Mouse (Mus musculus) gastrocnemius, postnatal 14 days (tissue): ENCODE data around the gene Cxcl17. TPM values are rescaled to one million over a fixed set of nuclear protein-coding genes. Genes with fewer than 3 reads are reported as not detected.

Experiments
- DNase-seq: peaks from one replicate; pipeline ENCODE4 v3.0.0; 2021; ENCODE audit warnings: mixed read lengths
- intact Hi-C: fragments of 180-260 bp; cut with DNase I; formaldehyde crosslinking; loops from one replicate; pipeline ENCODE4 v1.15.1; 2025; ENCODE audit warnings: low total_unique reads
- total RNA-seq, 2 experiments: library from RNA; stranded (reverse); gene quantifications; 2 replicates each; pipeline ENCODE4 v1.2.3; 2021

Gene Cxcl17
- total RNA-seq, 2 experiments from 2014 or later, result not detected

DNA sequence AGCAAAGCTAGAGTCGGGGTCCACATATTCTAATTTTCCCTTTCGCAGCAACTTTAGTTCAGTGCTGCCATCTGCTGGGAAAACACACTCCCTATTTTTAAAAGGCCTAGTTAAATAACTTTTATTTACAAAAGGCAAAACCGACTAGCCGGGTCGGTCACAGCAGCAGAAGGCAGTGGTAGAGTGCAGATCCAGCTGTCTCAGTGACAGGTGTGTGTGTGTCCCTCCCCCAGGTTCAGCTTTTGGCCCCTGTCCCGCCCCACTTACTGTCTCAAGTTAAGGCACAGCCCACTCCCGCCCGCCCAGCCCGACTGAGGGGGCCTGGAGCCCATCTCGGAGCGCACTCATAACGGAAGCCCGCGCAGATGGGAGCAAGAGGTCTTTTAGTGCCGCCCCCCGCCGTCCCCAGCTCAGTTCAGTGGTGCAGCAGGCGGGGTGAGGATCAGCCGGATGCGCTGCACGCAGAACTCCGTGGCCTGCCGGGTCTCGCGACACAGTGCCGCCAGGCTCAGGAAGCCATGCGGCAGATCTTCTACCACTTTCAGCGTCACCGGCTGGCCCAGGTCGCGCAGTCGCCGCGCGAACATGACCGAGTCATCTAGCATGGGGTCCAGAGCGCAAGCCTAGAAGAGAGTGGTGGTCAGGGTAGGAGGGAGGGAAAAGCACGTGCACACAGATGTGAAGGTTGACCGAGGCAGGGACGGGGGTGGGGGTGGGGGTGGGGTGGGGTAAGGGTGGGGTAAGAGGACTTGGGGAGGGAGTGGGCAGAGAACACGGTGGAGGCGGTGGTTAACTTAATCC, 32.9 kb downstream of the Cxcl17 start:
- peak; percentile 60 for DNase-seq
- intact Hi-C loops, result no loop called here

DNA sequence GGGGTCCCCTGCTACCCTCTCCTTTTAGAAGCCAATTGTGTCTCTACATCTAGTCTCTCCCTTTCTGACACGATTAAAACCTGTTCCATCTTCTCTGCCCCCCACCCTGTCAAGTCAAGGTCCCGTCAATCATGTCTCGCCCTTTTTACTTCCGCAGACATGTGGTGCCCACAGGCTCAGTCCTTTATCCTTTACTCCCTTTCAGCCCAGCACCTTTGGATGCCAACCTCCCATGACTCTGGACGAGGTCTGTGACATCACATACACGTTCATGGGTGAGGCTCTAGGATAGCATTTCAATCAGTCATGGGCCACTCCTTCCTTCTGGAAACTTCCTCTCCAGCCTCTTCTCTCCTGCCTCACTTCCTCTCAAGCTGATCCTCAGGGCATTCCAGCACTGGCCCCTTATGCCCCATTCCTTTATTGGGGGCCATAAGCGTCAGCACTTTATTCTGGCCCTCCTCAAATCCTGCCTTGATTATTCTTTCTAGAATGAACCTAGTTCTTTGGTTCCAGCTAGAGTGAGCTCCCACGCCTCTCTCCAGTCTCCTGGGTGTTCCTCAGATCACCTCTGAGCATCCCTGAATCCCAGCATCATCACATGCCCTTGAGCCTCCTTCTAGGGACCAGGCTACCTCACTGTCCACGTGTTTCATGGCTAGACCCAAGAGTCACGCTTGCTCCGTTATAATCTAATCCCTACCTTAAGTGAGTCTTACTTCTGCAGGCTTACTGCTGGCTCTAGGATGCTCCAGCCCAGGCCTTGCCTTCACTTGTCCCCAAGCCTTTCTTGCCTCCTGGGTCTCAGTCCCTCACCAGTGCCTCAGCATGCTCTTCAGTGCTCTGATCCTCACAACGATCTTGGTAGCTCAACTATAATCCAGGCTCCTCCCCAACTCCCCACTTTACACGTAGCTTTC, 34.2 kb downstream of the Cxcl17 start:
- no peak for DNase-seq
- intact Hi-C loops, result no loop called here

DNA sequence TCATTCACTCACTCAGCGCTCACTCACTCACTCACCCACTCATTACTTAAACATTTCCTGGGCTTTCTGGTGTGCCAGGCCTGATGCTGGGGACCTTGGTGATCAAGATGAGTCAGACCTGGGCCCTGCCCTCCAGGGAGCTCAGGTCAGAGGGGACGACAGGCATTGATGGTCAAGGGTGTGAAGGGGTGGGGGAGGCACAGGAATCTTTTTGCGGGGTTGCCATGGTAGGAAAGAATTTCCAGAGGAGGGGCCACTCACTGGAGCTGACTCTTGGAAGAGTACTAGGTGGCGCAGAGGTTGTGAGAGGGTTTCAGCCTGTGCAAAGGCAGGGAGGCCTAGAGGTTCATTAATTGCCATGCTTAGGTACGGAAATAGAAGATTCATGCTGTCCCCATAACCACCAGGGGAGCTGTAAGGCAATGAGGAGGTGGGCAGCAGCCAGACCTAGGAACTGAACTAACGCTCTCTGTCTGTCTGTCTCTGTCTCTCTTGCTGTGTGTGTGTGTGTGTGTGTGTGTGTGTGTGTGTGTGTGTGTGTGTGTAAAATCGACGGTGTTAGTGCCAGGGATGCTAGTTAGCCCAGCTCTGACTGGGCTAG, 35.5 kb downstream of the Cxcl17 start:
- intact Hi-C loops, result no loop called here
- DNase-seq, result no peak

DNA sequence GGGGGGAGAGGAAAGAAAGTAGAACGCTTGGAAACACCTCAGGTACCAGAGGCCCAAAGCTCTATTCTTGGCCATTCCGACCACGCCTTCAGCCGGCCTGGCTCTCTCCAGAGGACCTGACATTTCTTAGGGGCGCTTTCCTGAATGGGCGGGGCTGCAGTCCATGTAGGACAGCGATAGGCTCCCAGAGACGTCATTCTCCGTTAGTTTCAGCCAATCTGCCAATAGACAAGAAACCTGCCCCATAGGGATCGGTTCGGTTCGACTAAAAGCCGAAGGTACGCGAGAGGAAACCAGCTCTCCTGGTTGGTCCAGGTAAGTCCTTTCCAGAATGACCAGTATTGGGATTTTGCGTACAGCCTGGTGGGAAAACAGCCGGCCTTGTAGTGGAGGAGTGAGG, 36.1 kb downstream of the Cxcl17 start:
- DNase-seq, result peak; percentile 72
- intact Hi-C loops, result no loop called here

DNA sequence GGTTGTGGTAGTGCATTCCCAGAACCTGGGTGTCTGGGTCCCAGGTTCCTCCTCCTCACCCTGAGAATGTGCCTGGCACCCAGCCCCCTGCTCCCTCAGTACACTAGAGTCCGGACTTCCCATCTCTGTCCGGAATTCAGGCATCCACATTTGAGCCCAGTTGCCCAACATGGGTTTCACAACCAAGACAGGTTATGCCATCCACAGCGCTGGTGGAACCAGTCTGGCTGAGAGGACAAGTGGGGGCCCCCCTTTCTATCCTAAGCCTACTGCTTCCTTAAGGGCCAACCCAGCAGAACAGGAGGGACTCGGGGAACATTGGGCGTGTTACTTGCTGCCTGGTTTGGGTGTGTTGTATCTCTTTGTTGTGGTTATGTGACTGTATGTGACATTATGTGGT, 40.2 kb downstream of the Cxcl17 start:
- intact Hi-C loops, result no loop called here
- no peak for DNase-seq

DNA sequence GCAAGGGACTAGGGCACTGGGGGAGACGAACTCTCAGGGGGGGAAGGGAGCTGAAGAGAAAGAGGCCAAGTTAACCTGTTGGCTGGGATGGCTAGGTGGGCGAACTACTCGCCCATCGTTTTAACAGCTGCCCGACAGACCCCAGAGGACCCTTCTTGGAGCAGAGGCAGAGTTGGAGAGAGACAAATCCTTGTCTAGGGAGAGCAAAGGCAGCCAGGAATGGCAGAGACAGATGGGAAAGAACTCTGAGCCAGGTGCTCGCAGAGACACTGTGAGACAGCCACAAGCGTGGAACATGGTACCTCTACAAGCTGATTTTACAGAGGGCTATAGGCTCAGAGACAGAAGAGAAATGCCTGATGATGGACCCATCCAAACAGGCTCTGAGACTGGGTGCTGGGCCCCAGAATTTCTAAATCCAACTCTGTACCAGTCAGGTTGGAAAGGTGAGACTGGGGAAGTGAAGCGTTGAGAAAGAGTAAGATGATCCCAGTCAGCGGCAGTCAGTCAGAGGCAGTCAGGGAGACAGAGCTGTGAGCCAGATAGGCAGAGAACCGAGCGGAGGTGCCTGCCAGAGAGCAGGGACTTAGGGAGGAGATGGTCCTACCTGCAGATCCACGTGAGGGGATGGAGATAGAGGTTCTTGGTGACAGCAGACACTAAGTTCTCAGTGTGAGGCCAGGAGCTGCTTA, 43.5 kb downstream of the Cxcl17 start, which contains the start of gene Cnfn:
TSS of gene Cnfn (minus strand) at position 667 of the 692 bp plus-strand sequence.
- intact Hi-C loops, result loop anchor here (5.0 kb wide), 1 partner anchor 43 kb away; the partner anchor contains the start of gene Cxcl17
- DNase-seq, result no peak

DNA sequence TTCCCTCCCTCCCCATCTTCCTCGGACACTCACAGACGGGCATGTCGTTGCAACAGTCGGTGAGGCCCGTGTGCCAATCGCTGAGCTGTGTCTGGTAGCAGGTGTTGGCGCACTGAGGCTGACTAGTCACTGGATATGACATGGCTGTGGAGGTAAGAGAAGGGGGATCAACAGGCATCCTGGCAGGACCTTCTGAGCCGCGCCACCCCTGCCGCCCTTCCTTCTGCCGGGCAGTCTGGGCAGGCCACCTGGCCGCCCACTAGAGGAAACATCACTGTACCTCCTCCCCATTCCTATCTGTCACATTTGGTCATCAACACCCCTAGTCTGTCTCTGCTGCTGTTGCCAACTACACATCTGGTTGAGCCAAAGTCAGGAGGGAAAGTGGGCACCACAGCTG, 44.4 kb downstream of the Cxcl17 start:
- intact Hi-C loops, result loop anchor here (5.0 kb wide), 1 partner anchor 44 kb away; the partner anchor contains the start of gene Cxcl17

DNA sequence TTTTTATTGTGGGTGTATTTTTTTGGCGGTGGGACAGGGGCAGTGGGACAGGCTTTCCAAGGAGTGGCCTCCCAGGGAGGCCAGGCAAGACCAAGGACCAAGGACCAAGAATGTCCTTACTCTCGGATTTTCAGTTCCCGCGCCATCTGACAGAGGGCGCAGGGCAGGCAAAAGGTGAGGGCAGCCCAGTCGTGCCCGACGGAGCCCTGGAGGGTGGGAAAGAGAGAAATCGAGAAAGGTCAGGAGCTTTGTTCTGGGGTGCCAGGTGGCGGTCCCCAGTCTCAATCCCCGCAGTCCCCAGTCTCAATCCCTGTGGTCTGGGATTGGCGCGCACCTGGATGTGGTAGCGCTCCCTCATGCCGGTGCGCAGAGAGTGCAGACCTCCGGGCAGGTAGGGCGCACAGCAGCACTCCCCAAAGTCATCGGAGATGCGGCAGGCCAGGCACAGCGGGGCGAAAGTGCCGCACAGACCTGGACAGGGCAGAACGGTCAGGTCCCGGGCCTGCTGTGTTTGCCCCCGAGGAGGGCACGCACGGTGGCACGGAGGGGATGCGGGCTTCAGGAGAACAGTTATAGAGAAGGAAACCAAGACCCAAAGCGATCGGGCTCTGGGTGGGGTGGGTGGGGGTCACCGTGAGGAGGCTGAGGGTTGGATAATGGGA, 44.9 kb downstream of the Cxcl17 start:
- intact Hi-C loops, result loop anchor here (5.0 kb wide), 1 partner anchor 45 kb away; the partner anchor contains the start of gene Cxcl17
- no peak for DNase-seq

More for the DNA sequence above, 44.4 kb downstream of the Cxcl17 start:
- no peak for DNase-seq

DNA sequence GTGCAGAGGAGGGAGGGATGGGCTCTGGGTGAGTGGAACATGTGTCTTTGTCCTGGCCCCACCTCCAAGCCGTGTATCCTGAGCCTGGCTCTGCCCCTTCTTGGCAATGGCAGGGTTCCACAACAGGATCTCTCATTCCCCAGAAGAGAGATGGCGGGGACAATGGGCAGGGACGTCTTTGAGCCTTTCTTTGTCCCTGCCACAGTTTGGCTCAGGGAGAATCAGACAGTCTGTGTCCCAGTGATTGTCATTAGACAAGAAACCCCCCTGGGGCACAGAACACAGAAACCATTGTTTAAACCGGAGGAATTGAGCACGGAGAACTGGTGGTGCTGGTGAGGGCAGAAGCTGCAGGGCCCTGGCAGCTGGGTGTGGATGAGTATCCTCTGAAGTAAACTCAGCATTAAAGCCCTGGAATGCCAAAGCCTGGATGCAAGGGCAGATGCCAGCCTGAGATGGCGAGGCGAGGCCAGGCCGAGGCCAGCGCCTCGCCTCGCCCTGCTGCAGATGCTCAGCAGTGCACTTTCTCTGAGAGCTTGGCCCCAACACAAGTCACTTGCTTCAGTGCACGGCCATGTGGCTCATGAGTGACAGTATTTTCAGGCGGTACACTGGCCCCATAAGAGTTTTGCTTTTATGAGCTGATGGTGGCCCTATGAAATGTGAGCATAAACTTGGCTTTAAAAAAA, 46.6 kb downstream of the Cxcl17 start:
- intact Hi-C loops, result loop anchor here (5.0 kb wide), 1 partner anchor 46 kb away; the partner anchor contains the start of gene Cxcl17
- no peak for DNase-seq

DNA sequence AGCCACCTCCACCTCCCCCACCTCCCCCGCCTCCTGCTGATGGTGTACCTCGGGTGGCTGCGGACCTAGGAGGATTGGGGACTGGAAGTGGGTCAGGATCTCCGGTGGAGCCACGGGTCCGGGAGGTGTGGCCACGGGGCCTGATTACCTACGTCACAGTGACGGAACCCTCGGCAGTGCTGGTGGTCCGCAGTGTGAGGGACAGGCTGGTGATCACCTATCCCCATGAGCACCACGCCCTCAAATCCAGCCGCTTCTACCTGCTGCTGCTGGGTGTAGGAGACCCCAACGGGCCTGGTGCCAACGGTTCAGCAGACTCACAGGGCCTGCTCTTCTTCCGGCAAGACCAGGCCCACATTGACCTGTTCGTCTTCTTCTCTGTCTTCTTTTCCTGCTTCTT, 49.1 kb downstream of the Cxcl17 start:
- no peak for DNase-seq
- intact Hi-C loops, result no loop called here

DNA sequence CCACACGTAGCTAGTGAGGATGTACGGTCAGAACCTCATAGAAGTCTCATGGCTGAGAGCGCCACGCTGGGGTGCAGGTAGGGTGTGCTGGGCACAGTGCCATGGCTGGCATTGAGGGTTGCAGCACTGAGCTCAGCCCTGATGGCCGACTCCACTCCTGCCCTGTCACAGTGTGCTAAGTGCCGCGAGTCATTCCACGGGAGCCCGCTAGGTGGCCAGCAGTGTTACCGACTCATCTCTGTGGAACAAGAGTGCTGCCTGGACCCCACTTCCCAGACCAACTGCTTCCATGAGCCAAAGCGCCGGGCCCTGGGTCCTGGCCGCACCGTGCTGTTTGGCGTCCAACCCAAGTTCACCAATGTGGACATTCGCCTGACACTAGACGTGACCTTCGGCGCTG, 49.5 kb downstream of the Cxcl17 start:
- intact Hi-C loops, result no loop called here
- no peak for DNase-seq

DNA sequence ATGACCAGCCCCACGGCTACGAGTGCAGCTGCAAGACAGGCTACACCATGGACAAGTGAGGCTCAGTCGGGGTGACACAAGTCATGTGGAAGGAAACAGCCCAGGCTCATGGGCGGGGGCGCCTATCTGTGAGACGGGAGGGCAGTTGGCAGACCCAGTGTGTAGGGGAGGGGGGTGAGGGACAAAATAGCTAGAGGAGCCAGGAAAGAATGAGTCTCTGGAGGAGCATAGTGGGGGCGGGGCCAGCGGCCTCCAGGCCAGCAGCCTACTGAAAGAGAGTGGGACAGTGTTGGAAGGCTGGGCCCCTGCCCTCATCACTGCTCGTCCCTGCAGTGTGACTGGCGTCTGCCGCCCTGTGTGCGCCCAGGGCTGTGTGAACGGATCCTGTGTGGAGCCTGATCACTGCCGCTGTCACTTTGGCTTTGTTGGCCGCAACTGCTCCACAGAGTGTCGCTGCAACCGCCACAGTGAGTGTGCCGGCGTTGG, 53.9 kb downstream of the Cxcl17 start:
- peak; percentile 43 for DNase-seq
- intact Hi-C loops, result no loop called here

Other genes with a start within 250 kb of the Cxcl17 start
- gene Pou2f2, start 233.2 kb downstream of the Cxcl17 start, total RNA-seq, result under 1 TPM; 0.13 to 0.35 TPM
- gene Dedd2, start 192.3 kb downstream of the Cxcl17 start, total RNA-seq, result 1 to 10 TPM; 5.7 to 8.7 TPM
- gene Zfp526, start 191.5 kb downstream of the Cxcl17 start, total RNA-seq, result 1 to 10 TPM; 5.4 to 5.9 TPM
- gene Gsk3a, start 175.0 kb downstream of the Cxcl17 start, total RNA-seq, result 10 to 100 TPM; 46.5 to 51.4 TPM
- 10 to 100 TPM in 1 of 2 experiments, 1 to 10 TPM in 1; 9.8 to 11.8 TPM for gene Erf, start 162.1 kb downstream of the Cxcl17 start, total RNA-seq
- gene Cic, start 145.2 kb downstream of the Cxcl17 start, total RNA-seq, result 10 to 100 TPM; 38.2 to 44.1 TPM
- gene Pafah1b3, start 114.9 kb downstream of the Cxcl17 start, total RNA-seq, result 1 to 10 TPM; 3.0 to 4.5 TPM
- gene Prr19, start 111.5 kb downstream of the Cxcl17 start, total RNA-seq, result not detected
- gene Tmem145, start 106.8 kb downstream of the Cxcl17 start, total RNA-seq, result not detected
- 10 to 100 TPM; 18.5 to 19.7 TPM for gene Megf8, start 95.7 kb downstream of the Cxcl17 start, total RNA-seq
- gene Cnfn, start 43.2 kb downstream of the Cxcl17 start, total RNA-seq, result not detected
- 10 to 100 TPM; 11.4 to 18.8 TPM for gene Lipe, start 14.2 kb downstream of the Cxcl17 start, total RNA-seq
- gene Ceacam1, start 64.7 kb upstream of the Cxcl17 start, total RNA-seq, result 1 to 10 TPM; 5.1 to 6.4 TPM
- gene Ceacam2, start 127.0 kb upstream of the Cxcl17 start, total RNA-seq, result under 1 TPM; 0.43 to 0.60 TPM
- not detected for gene Erich4, start 203.0 kb upstream of the Cxcl17 start, total RNA-seq
- gene Dmac2, start 206.5 kb upstream of the Cxcl17 start, total RNA-seq, result 10 to 100 TPM; 24.2 to 31.3 TPM
- 1 to 10 TPM; 2.2 to 2.4 TPM for gene B3gnt8, start 213.8 kb upstream of the Cxcl17 start, total RNA-seq
- 10 to 100 TPM; 58.0 to 78.3 TPM for gene Bckdha, start 246.1 kb upstream of the Cxcl17 start, total RNA-seq
- 10 to 100 TPM; 21.3 to 21.6 TPM for gene Exosc5, start 246.3 kb upstream of the Cxcl17 start, total RNA-seq